Mouse (Mus musculus) liver, embryonic 13.5 days (tissue): ENCODE measurements around the gene Spindoc. TPM values are rescaled to one million over a fixed set of nuclear protein-coding genes. Genes with fewer than 3 reads are reported as not detected.
A peak's percentile ranks its signal among the peaks of the same experiment; 100 is the strongest.
"Not testable (repeated sequence)": the region's sequence is repeated elsewhere in the genome, so short reads cannot be mapped to it uniquely, and the experiment has no call there.

Experiments used
- ATAC-seq: fragments of 200-750 bp; cut with Nextera tagmentation; 2 replicates; pipeline ENCODE4 v1.8.0; 2017; ENCODE audit warnings: low read depth, mild to moderate bottlenecking, moderate number of reproducible peaks, moderate library complexity
- DNase-seq: peaks from one replicate; pipeline ENCODE4 v3.0.0; 2022
- H3K27ac ChIP-seq: fragments of 300-500 bp; sonication (generic); 2 replicates; pipeline ENCODE4 v1.5.1; 2015; ENCODE audit warnings: moderate library complexity, mild to moderate bottlenecking, inconsistent platforms
- H3K27me3 ChIP-seq: fragments of 300-500 bp; sonication (generic); 2 replicates; pipeline ENCODE4 v1.6.1; 2015; ENCODE audit warnings: mild to moderate bottlenecking, inconsistent platforms
- H3K36me3 ChIP-seq: fragments of 300-500 bp; sonication (generic); 2 replicates; pipeline ENCODE4 v1.6.1; 2015; ENCODE audit warnings: mild to moderate bottlenecking, inconsistent platforms
- H3K4me1 ChIP-seq: fragments of 300-500 bp; sonication (generic); replicated peaks from 2 replicates; pipeline ENCODE4 v1.6.1; 2015; ENCODE audit warnings: inconsistent platforms
- H3K4me2 ChIP-seq: fragments of 300-500 bp; sonication (generic); 2 replicates; pipeline ENCODE4 v1.6.1; 2015; ENCODE audit warnings: inconsistent platforms, mild to moderate bottlenecking, moderate library complexity
- H3K4me3 ChIP-seq: fragments of 300-500 bp; sonication (generic); replicated peaks from 2 replicates; pipeline ENCODE4 v1.5.1; 2015; ENCODE audit warnings: mild to moderate bottlenecking, inconsistent platforms
- H3K9ac ChIP-seq: fragments of 300-500 bp; sonication (generic); 2 replicates; pipeline ENCODE4 v1.6.1; 2015; ENCODE audit warnings: mild to moderate bottlenecking, inconsistent platforms
- H3K9me3 ChIP-seq: fragments of 300-500 bp; sonication (generic); replicated peaks from 2 replicates; pipeline ENCODE4 v1.6.1; 2016; ENCODE audit warnings: inconsistent platforms
- WGBS: fragments of 180-500 bp; shearing (Covaris S2); methylation state at CpG from one replicate; pipeline ENCODE4 v1.1.7; 2015; ENCODE audit not compliant: insufficient replicate concordance; 5-methylcytosine and 5-hydroxymethylcytosine counted together
- polyA plus RNA-seq: library from polyadenylated mRNA; unstranded; fragments of >200 nt; fragmentation: Nextera tagmentation; extraction: Ambion mirVana; gene quantifications from 2 replicates; pipeline ENCODE4 v1.2.1, GENCODE M21; 2015

Gene Spindoc
- polyA plus RNA-seq, 1 experiment from 2014 or later, result 4.7 TPM

- 69% methylated on average over 12 of the region's 12 CpGs for WGBS
- H3K4me1 ChIP-seq, result peaks cover 73% of the 10 kb centered on the region
- H3K27ac ChIP-seq, result no peak overlapping the region
- peaks cover 26% of the 10 kb centered on the region for H3K27me3 ChIP-seq
- H3K9me3 ChIP-seq, result no peaks in the 10 kb centered on the region
- DNase-seq (no peak), ATAC-seq (no peak)
- peak overlapping the region; percentile 35; the same call in 1 of the 2 replicates for H3K9ac ChIP-seq
- peaks cover 49% of the 10 kb centered on the region for H3K36me3 ChIP-seq
- peak overlapping the region; percentile 94 for H3K4me2 ChIP-seq
- no peak overlapping the region for H3K4me3 ChIP-seq
These were observed 37.3 kb upstream of the Spindoc start for GRCm38 (mm10) chr19:7420108-7420507.

- WGBS, result 19% methylated on average over 6 of the region's 6 CpGs
- ATAC-seq (peak; percentile 52), DNase-seq (no peak)
- Histone ChIP-seq H3K9ac (peak overlapping the region; percentile 35; the same call in 1 of the 2 replicates), H3K27ac (peak overlapping the region; percentile 60), H3K4me1 (peaks cover 73% of the 10 kb centered on the region), H3K4me3 (peak overlapping the region; percentile 84), H3K36me3 (peaks cover 39% of the 10 kb centered on the region), H3K4me2 (peak overlapping the region; percentile 94), H3K27me3 (peaks cover 34% of the 10 kb centered on the region), H3K9me3 (no peaks in the 10 kb centered on the region)
These were observed 36.3 kb upstream of the Spindoc start for GRCm38 (mm10) chr19:7419134-7419533.

- Histone ChIP-seq H3K9me3 (no peaks in the 10 kb centered on the region), H3K27me3 (peaks cover 39% of the 10 kb centered on the region), H3K36me3 (peaks cover 33% of the 10 kb centered on the region), H3K9ac (peak overlapping the region; percentile 86), H3K4me1 (peaks cover 65% of the 10 kb centered on the region), H3K4me3 (peak overlapping the region; percentile 84), H3K27ac (peak overlapping the region; percentile 60), H3K4me2 (peak overlapping the region; percentile 94)
- ATAC-seq (peak; percentile 61), DNase-seq (peak; percentile 59)
- WGBS, result under 1% methylated on average over 59 of the region's 59 CpGs
These were observed 35.4 kb upstream of the Spindoc start for GRCm38 (mm10) chr19:7417911-7418849.

- H3K27ac ChIP-seq, result peak within 1 kb of the TSS; percentile 58
- H3K4me1 ChIP-seq, result peaks cover 54% of the 10 kb centered on the region
- peak within 1 kb of the TSS; percentile 84 for H3K4me3 ChIP-seq
- ATAC-seq (peak; percentile 65), DNase-seq (peak; percentile 59)
- H3K9me3 ChIP-seq, result no peaks in the 10 kb centered on the region
- WGBS, result under 1% methylated on average over 84 of the region's 107 CpGs
- peaks cover 22% of the 10 kb centered on the region for H3K36me3 ChIP-seq
- peak within 1 kb of the TSS; percentile 94 for H3K4me2 ChIP-seq
- H3K9ac ChIP-seq, result peak within 1 kb of the TSS; percentile 86
- H3K27me3 ChIP-seq, result peaks cover 37% of the 10 kb centered on the region
These were observed 34.3 kb upstream of the Spindoc start, which contains the start of gene 2700081O15Rik for GRCm38 (mm10) chr19:7416834-7417735. Gene 2700081O15Rik (plus strand): TSS chr19:7417625.

- no peak overlapping the region for H3K27ac ChIP-seq
- H3K9me3 ChIP-seq, result no peaks in the 10 kb centered on the region
- peaks cover 45% of the 10 kb centered on the region for H3K4me1 ChIP-seq
- WGBS, result 44% methylated on average over 22 of the region's 22 CpGs
- ATAC-seq (no peak), DNase-seq (no peak)
- H3K4me2 ChIP-seq, result peak overlapping the region; percentile 94
- H3K36me3 ChIP-seq, result peaks cover 13% of the 10 kb centered on the region
- H3K4me3 ChIP-seq, result peak overlapping the region; percentile 84
- H3K27me3 ChIP-seq, result peaks cover 43% of the 10 kb centered on the region
- peak overlapping the region; percentile 86 for H3K9ac ChIP-seq
These were observed 33.4 kb upstream of the Spindoc start for GRCm38 (mm10) chr19:7415916-7416833.

GRCm38 (mm10) chr19:7412361-7412760 is 29.6 kb upstream of the Spindoc start:
- Histone ChIP-seq H3K27me3 (peaks cover 41% of the 10 kb centered on the region), H3K36me3 (no peaks in the 10 kb centered on the region), H3K9ac (no peak overlapping the region), H3K4me1 (peaks cover 12% of the 10 kb centered on the region), H3K9me3 (no peaks in the 10 kb centered on the region), H3K4me2 (no peak overlapping the region), H3K27ac (no peak overlapping the region), H3K4me3 (no peak overlapping the region)
- 49% methylated on average over 2 of the region's 2 CpGs for WGBS
- ATAC-seq (no peak), DNase-seq (no peak)

- 61% methylated on average over 9 of the region's 9 CpGs for WGBS
These were observed 21.9 kb upstream of the Spindoc start for GRCm38 (mm10) chr19:7404623-7405229.

GRCm38 (mm10) chr19:7400635-7401034 is 17.8 kb upstream of the Spindoc start:
- ATAC-seq (no peak), DNase-seq (no peak)
- H3K9ac ChIP-seq, result no peak overlapping the region
- H3K36me3 ChIP-seq, result no peaks in the 10 kb centered on the region
- WGBS, result 38% methylated on average over 11 of the region's 11 CpGs
- H3K27me3 ChIP-seq, result peaks cover 33% of the 10 kb centered on the region
- no peak overlapping the region for H3K4me3 ChIP-seq
- H3K4me2 ChIP-seq, result no peak overlapping the region
- H3K4me1 ChIP-seq, result no peaks in the 10 kb centered on the region
- H3K27ac ChIP-seq, result no peak overlapping the region
- H3K9me3 ChIP-seq, result no peaks in the 10 kb centered on the region

More at GRCm38 (mm10) chr19:7404623-7405229, 21.9 kb upstream of the Spindoc start:
- Histone ChIP-seq H3K4me2 (no peak overlapping the region), H3K4me3 (no peak overlapping the region), H3K9me3 (no peaks in the 10 kb centered on the region), H3K27me3 (peaks cover 26% of the 10 kb centered on the region), H3K4me1 (no peaks in the 10 kb centered on the region), H3K27ac (no peak overlapping the region), H3K9ac (no peak overlapping the region), H3K36me3 (no peaks in the 10 kb centered on the region)
- DNase-seq (no peak), ATAC-seq (no peak)

- H3K9ac ChIP-seq, H3K9me3 ChIP-seq, DNase-seq, ATAC-seq, H3K27ac ChIP-seq, H3K36me3 ChIP-seq, H3K4me2 ChIP-seq, H3K4me1 ChIP-seq, H3K4me3 ChIP-seq: not testable (repeated sequence)
- peaks cover 26% of the 10 kb centered on the region for H3K27me3 ChIP-seq
- 37% methylated on average over 24 of the region's 24 CpGs for WGBS
These were observed 16.1 kb upstream of the Spindoc start for GRCm38 (mm10) chr19:7398898-7399297.
